ENCODE assay signal across 8 mouse cellular contexts in genomic region chr2:118702883-118703761, GRCm38 (mm10). TPM values are rescaled to one million over a fixed set of nuclear protein-coding genes. Genes with fewer than 3 reads are reported as not detected.
DNase-seq lines count a peak whose midpoint lies in the region; ATAC-seq lines count a peak whose summit lies in the region.

No protein-coding gene starts in this region.

- no peak overlapping the region for H3K27ac ChIP-seq in kidney, embryonic 15.5 days
- no peak overlapping the region for H3K27ac ChIP-seq in stomach, embryonic 14.5 days (ENCODE audit: low read length)

- intact Hi-C loops in gastrocnemius, postnatal 14 days (cut with DNase I; ENCODE audit: low total_unique reads): loop anchor here (10.0 kb wide), 1 partner anchor 82 kb away; no protein-coding TSS in a partner anchor

- peak; percentile 69 for DNase-seq in kidney, adult 18-20 months
- no peak for DNase-seq in kidney, adult 11 months
- DNase-seq in adrenal gland, postnatal 25 days: peak; percentile 71
- peak; percentile 48 for DNase-seq in gastrocnemius, postnatal 14 days
- DNase-seq in lung, postnatal 36 days: peak; percentile 68
- no peak for DNase-seq in right cerebral cortex, postnatal 36 days (ENCODE audit: low spot score in 2 of 2)

- H3K9me3 ChIP-seq in kidney, embryonic 15.5 days (replicated peaks): no peaks in the 10 kb centered on the region
- H3K9me3 ChIP-seq in stomach, embryonic 14.5 days (ENCODE audit: control insufficient read depth, low read depth, low read length): no peaks in the 10 kb centered on the region

- H3K4me1 ChIP-seq in kidney, embryonic 15.5 days: peaks cover 51% of the 10 kb centered on the region
- H3K4me1 ChIP-seq in stomach, embryonic 14.5 days (ENCODE audit: control insufficient read depth, insufficient read depth, low read length): peaks cover 20% of the 10 kb centered on the region

- H3K27me3 ChIP-seq in kidney, embryonic 15.5 days: peaks cover 94% of the 10 kb centered on the region
- peaks cover 67% of the 10 kb centered on the region for H3K27me3 ChIP-seq in stomach, embryonic 14.5 days (ENCODE audit: control insufficient read depth, insufficient read depth, low read length)

- peak overlapping the region; percentile 82 for H3K4me2 ChIP-seq in kidney, embryonic 15.5 days
- H3K4me2 ChIP-seq in stomach, embryonic 14.5 days (replicated peaks; ENCODE audit: low read depth, low read length): peak overlapping the region; percentile 69

- no peaks in the 10 kb centered on the region for H3K36me3 ChIP-seq in kidney, embryonic 15.5 days
- no peaks in the 10 kb centered on the region for H3K36me3 ChIP-seq in stomach, embryonic 14.5 days (ENCODE audit: control insufficient read depth, insufficient read depth, low read length)

- H3K4me3 ChIP-seq in kidney, embryonic 15.5 days (replicated peaks): peak overlapping the region; percentile 49
- peak overlapping the region; percentile 41 for H3K4me3 ChIP-seq in stomach, embryonic 14.5 days (ENCODE audit: low read depth, low read length)

- peak; percentile 56 for ATAC-seq in kidney, embryonic 15.5 days (replicated peaks; ENCODE audit: low FRiP score)
- ATAC-seq in stomach, embryonic 14.5 days (ENCODE audit: insufficient number of reproducible peaks, insufficient read depth, low FRiP score, low read depth): no peak

- 0 out of 2 replicates have a peak overlapping the region, but pooled peaks have one; percentile 24 for H3K9ac ChIP-seq in kidney, embryonic 15.5 days
- no peak overlapping the region for H3K9ac ChIP-seq in stomach, embryonic 14.5 days (replicated peaks; ENCODE audit: low read depth, low read length)

- WGBS in kidney, embryonic 15.5 days: under 1% methylated on average over 93 of the region's 93 CpGs
- under 1% methylated on average over 82 of the region's 93 CpGs for WGBS in stomach, embryonic 14.5 days

RNA-seq across cellular contexts. Expression of gene Ankrd63, which starts 0.6 kb away (rescaled TPM):
- 0.27 and 0.67 TPM in 2 replicates for total RNA-seq in adrenal gland, postnatal 25 days (2021)
- not detected for total RNA-seq in gastrocnemius, postnatal 14 days (2021)
- polyA plus RNA-seq in kidney, embryonic 15.5 days (2015; fragmentation: Nextera tagmentation; extraction: Ambion mirVana): 0.28 and 0.39 TPM in 2 replicates
- 0.07 TPM in 1 of 2 replicates, not detected in the other for polyA plus RNA-seq in stomach, embryonic 14.5 days (2014; fragmentation: Nextera tagmentation; extraction: Ambion mirVana)

RNA-seq across cellular contexts. Expression of gene Plcb2, which starts 25.1 kb away (rescaled TPM):
- total RNA-seq in adrenal gland, postnatal 25 days (2021): 0.76 and 2.1 TPM in 2 replicates
- total RNA-seq in gastrocnemius, postnatal 14 days (2021): under 1 TPM; 0.08 to 0.27 TPM
- 1.5 and 1.9 TPM in 2 replicates for polyA plus RNA-seq in kidney, embryonic 15.5 days (2015; fragmentation: Nextera tagmentation; extraction: Ambion mirVana)
- 1.3 and 2.0 TPM in 2 replicates for polyA plus RNA-seq in stomach, embryonic 14.5 days (2014; fragmentation: Nextera tagmentation; extraction: Ambion mirVana)

RNA-seq across cellular contexts. Expression of gene Pak6, which starts 40.0 kb away (rescaled TPM):
- 22.6 and 23.1 TPM in 2 replicates for total RNA-seq in adrenal gland, postnatal 25 days (2021)
- under 1 TPM; 0.07 to 0.14 TPM for total RNA-seq in gastrocnemius, postnatal 14 days (2021)
- polyA plus RNA-seq in kidney, embryonic 15.5 days (2015; fragmentation: Nextera tagmentation; extraction: Ambion mirVana): 0.84 and 1.3 TPM in 2 replicates
- 3.0 and 3.3 TPM in 2 replicates for polyA plus RNA-seq in stomach, embryonic 14.5 days (2014; fragmentation: Nextera tagmentation; extraction: Ambion mirVana)

RNA-seq across cellular contexts. Expression of gene Inafm2, which starts 42.4 kb away (rescaled TPM):
- 33.9 and 37.3 TPM in 2 replicates for total RNA-seq in adrenal gland, postnatal 25 days (2021)
- 1 to 10 TPM; 5.3 TPM for total RNA-seq in gastrocnemius, postnatal 14 days (2021)
- polyA plus RNA-seq in kidney, embryonic 15.5 days (2015; fragmentation: Nextera tagmentation; extraction: Ambion mirVana): 14.0 and 15.6 TPM in 2 replicates
- 33.0 and 33.5 TPM in 2 replicates for polyA plus RNA-seq in stomach, embryonic 14.5 days (2014; fragmentation: Nextera tagmentation; extraction: Ambion mirVana)

RNA-seq across cellular contexts. Expression of gene Ccdc9b, which starts 59.3 kb away (rescaled TPM):
- 6.1 and 8.1 TPM in 2 replicates for total RNA-seq in adrenal gland, postnatal 25 days (2021)
- total RNA-seq in gastrocnemius, postnatal 14 days (2021): 1 to 10 TPM; 6.8 to 6.9 TPM
- polyA plus RNA-seq in kidney, embryonic 15.5 days (2015; fragmentation: Nextera tagmentation; extraction: Ambion mirVana): 1.0 and 1.2 TPM in 2 replicates
- 0.75 and 1.4 TPM in 2 replicates for polyA plus RNA-seq in stomach, embryonic 14.5 days (2014; fragmentation: Nextera tagmentation; extraction: Ambion mirVana)

Comparison
In these comparisons a context has a peak if more than half of its experiments do, and no peak if none do; other contexts are left out.
1. DNase-seq: peak in kidney, adult 18-20 months (single experiment), adrenal gland, postnatal 25 days (single experiment), gastrocnemius, postnatal 14 days (single experiment) and lung, postnatal 36 days (single experiment); none in kidney, adult 11 months (single experiment) and right cerebral cortex, postnatal 36 days (0 of 2).
2. RNA of gene Pak6, which starts 40.0 kb away (total RNA-seq): 22.6 to 23.1 TPM in adrenal gland, postnatal 25 days; 0.07 to 0.14 TPM in gastrocnemius, postnatal 14 days; every median in the first group is over 10 times any median in the second.